Mouse (Mus musculus) neural tube, embryonic 14.5 days (tissue): ENCODE results near the gene Gm28048. TPM values are rescaled to one million over a fixed set of nuclear protein-coding genes. Genes with fewer than 3 reads are reported as not detected.
A peak's percentile ranks its signal among the peaks of the same experiment; 100 is the strongest.

Experiments used
- ATAC-seq: fragments of 200-750 bp; cut with Nextera tagmentation; 2 replicates; pipeline ENCODE4 v1.8.0; 2017; ENCODE audit warnings: low read depth, mild to moderate bottlenecking, moderate TSS enrichment, moderate library complexity
- H3K27ac ChIP-seq: fragments of 300-500 bp; sonication (generic); 2 replicates; pipeline ENCODE4 v1.5.1; 2014; ENCODE audit warnings: low read depth, mild to moderate bottlenecking, control low read depth, low read length, moderate library complexity, mixed read lengths
- H3K27me3 ChIP-seq: fragments of 300-500 bp; sonication (generic); 2 replicates; pipeline ENCODE4 v1.6.1; 2014; ENCODE audit warnings: low read length; ENCODE audit not compliant: control insufficient read depth, insufficient read depth
- H3K36me3 ChIP-seq: fragments of 300-500 bp; sonication (generic); 2 replicates; pipeline ENCODE4 v1.6.1; 2014; ENCODE audit warnings: low read length, mixed read lengths; ENCODE audit not compliant: control insufficient read depth, insufficient read depth
- H3K4me1 ChIP-seq: fragments of 300-500 bp; sonication (generic); 2 replicates; pipeline ENCODE4 v1.6.1; 2014; ENCODE audit warnings: low read length; ENCODE audit not compliant: control insufficient read depth, insufficient read depth
- H3K4me2 ChIP-seq: fragments of 300-500 bp; sonication (generic); 2 replicates; pipeline ENCODE4 v1.6.1; 2014; ENCODE audit warnings: mild to moderate bottlenecking, low read depth, low read length, control low read depth
- H3K4me3 ChIP-seq: fragments of 300-500 bp; sonication (generic); 2 replicates; pipeline ENCODE4 v1.5.1; 2014; ENCODE audit warnings: low read depth, low read length, control low read depth, mixed read lengths
- H3K9ac ChIP-seq: fragments of 300-500 bp; sonication (generic); replicated peaks from 2 replicates; pipeline ENCODE4 v1.6.1; 2014; ENCODE audit warnings: low read depth, mild to moderate bottlenecking, control low read depth, low read length, mixed read lengths
- H3K9me3 ChIP-seq: fragments of 300-500 bp; sonication (generic); 2 replicates; pipeline ENCODE4 v1.6.1; 2016; ENCODE audit warnings: low read length; ENCODE audit not compliant: control insufficient read depth
- WGBS: fragments of 180-500 bp; shearing (Covaris S2); extraction: QIAGEN DNeasy Blood & Tissue Kit; methylation state at CpG from one replicate; pipeline ENCODE4 v1.1.7; 2014; 5-methylcytosine and 5-hydroxymethylcytosine counted together
- polyA plus RNA-seq: library from polyadenylated mRNA; unstranded; fragments of >200 nt; fragmentation: Nextera tagmentation; extraction: Ambion mirVana; gene quantifications from 2 replicates; pipeline ENCODE4 v1.2.1, GENCODE M21; 2014

Gene Gm28048
- polyA plus RNA-seq, 1 experiment from 2014 or later = 1.7 TPM

GRCm38 (mm10) chr11:22809465-22810096, 172.3 kb downstream of the Gm28048 start:
- 83% methylated on average over 7 of the region's 7 CpGs for WGBS
- no peaks in the 10 kb centered on the region for H3K27me3 ChIP-seq
- no peak overlapping the region for H3K9ac ChIP-seq
- H3K9me3 ChIP-seq = no peaks in the 10 kb centered on the region
- no peaks in the 10 kb centered on the region for H3K36me3 ChIP-seq
- no peak overlapping the region for H3K27ac ChIP-seq
- no peak overlapping the region for H3K4me2 ChIP-seq
- no peaks in the 10 kb centered on the region for H3K4me1 ChIP-seq
- no peak overlapping the region for H3K4me3 ChIP-seq
- ATAC-seq = no peak

GRCm38 (mm10) chr11:22808040-22808439, 173.8 kb downstream of the Gm28048 start:
- Histone ChIP-seq H3K4me1 (no peaks in the 10 kb centered on the region), H3K4me2 (no peak overlapping the region), H3K27me3 (no peaks in the 10 kb centered on the region), H3K9ac (no peak overlapping the region), H3K36me3 (no peaks in the 10 kb centered on the region), H3K27ac (no peak overlapping the region), H3K4me3 (no peak overlapping the region), H3K9me3 (no peaks in the 10 kb centered on the region)
- ATAC-seq = no peak

GRCm38 (mm10) chr11:22805171-22805570, 176.7 kb downstream of the Gm28048 start:
- WGBS = 77% methylated on average over 1 of the region's 1 CpGs
- ATAC-seq = no peak

GRCm38 (mm10) chr11:22799987-22800424, 181.9 kb downstream of the Gm28048 start:
- no peak overlapping the region for H3K4me2 ChIP-seq
- no peaks in the 10 kb centered on the region for H3K4me1 ChIP-seq
- WGBS = 35% methylated on average over 9 of the region's 9 CpGs
- H3K9ac ChIP-seq = no peak overlapping the region
- H3K9me3 ChIP-seq = no peaks in the 10 kb centered on the region
- H3K36me3 ChIP-seq = no peaks in the 10 kb centered on the region
- H3K4me3 ChIP-seq = no peak overlapping the region
- no peaks in the 10 kb centered on the region for H3K27me3 ChIP-seq
- H3K27ac ChIP-seq = no peak overlapping the region
- ATAC-seq = 0 out of 2 replicates have a peak, but pooled peaks have one; percentile 31

More at GRCm38 (mm10) chr11:22805171-22805570, 176.7 kb downstream of the Gm28048 start:
- no peak overlapping the region for H3K27ac ChIP-seq
- H3K9me3 ChIP-seq = no peaks in the 10 kb centered on the region
- no peaks in the 10 kb centered on the region for H3K36me3 ChIP-seq
- no peak overlapping the region for H3K9ac ChIP-seq
- H3K4me2 ChIP-seq = no peak overlapping the region
- H3K4me3 ChIP-seq = no peak overlapping the region
- no peaks in the 10 kb centered on the region for H3K27me3 ChIP-seq
- H3K4me1 ChIP-seq = no peaks in the 10 kb centered on the region

GRCm38 (mm10) chr11:22798916-22799315, 183.0 kb downstream of the Gm28048 start:
- no peak for ATAC-seq
- H3K27ac ChIP-seq = no peak overlapping the region
- no peaks in the 10 kb centered on the region for H3K36me3 ChIP-seq
- no peaks in the 10 kb centered on the region for H3K27me3 ChIP-seq
- H3K4me3 ChIP-seq = no peak overlapping the region
- WGBS = 70% methylated on average over 5 of the region's 5 CpGs
- H3K9ac ChIP-seq = no peak overlapping the region
- H3K4me1 ChIP-seq = no peaks in the 10 kb centered on the region
- no peaks in the 10 kb centered on the region for H3K9me3 ChIP-seq
- H3K4me2 ChIP-seq = no peak overlapping the region

- Histone ChIP-seq H3K4me1 (no peaks in the 10 kb centered on the region), H3K36me3 (no peaks in the 10 kb centered on the region), H3K9ac (no peak overlapping the region), H3K27me3 (no peaks in the 10 kb centered on the region), H3K27ac (no peak overlapping the region), H3K4me2 (no peak overlapping the region), H3K4me3 (no peak overlapping the region), H3K9me3 (no peaks in the 10 kb centered on the region)
- WGBS = 84% methylated on average over 1 of the region's 1 CpGs
- ATAC-seq = no peak
Measured at GRCm38 (mm10) chr11:22794734-22795133, 187.2 kb downstream of the Gm28048 start.

- ATAC-seq = no peak
- Histone ChIP-seq H3K9me3 (no peaks in the 10 kb centered on the region), H3K27ac (no peak overlapping the region), H3K36me3 (no peaks in the 10 kb centered on the region), H3K4me2 (no peak overlapping the region), H3K9ac (no peak overlapping the region), H3K27me3 (no peaks in the 10 kb centered on the region), H3K4me1 (no peaks in the 10 kb centered on the region), H3K4me3 (no peak overlapping the region)
- whole genome bisulfite sequencing = 100% methylated on average over 1 of the region's 1 CpGs
Measured at GRCm38 (mm10) chr11:22793881-22794203, 188.0 kb downstream of the Gm28048 start.

- Histone ChIP-seq H3K36me3 (no peaks in the 10 kb centered on the region), H3K9ac (no peak overlapping the region), H3K4me1 (no peaks in the 10 kb centered on the region), H3K9me3 (no peaks in the 10 kb centered on the region), H3K27ac (no peak overlapping the region), H3K4me2 (no peak overlapping the region), H3K27me3 (no peaks in the 10 kb centered on the region), H3K4me3 (no peak overlapping the region)
- whole genome bisulfite sequencing = 89% methylated on average over 3 of the region's 3 CpGs
- ATAC-seq = no peak
Measured at GRCm38 (mm10) chr11:22793176-22793880, 188.6 kb downstream of the Gm28048 start.

GRCm38 (mm10) chr11:22792149-22792548, 189.7 kb downstream of the Gm28048 start:
- H3K4me1 ChIP-seq = no peaks in the 10 kb centered on the region
- no peaks in the 10 kb centered on the region for H3K9me3 ChIP-seq
- H3K9ac ChIP-seq = no peak overlapping the region
- no peak overlapping the region for H3K27ac ChIP-seq
- ATAC-seq = no peak
- no peaks in the 10 kb centered on the region for H3K36me3 ChIP-seq
- 87% methylated on average over 1 of the region's 1 CpGs for WGBS
- no peaks in the 10 kb centered on the region for H3K27me3 ChIP-seq
- no peak overlapping the region for H3K4me2 ChIP-seq
- no peak overlapping the region for H3K4me3 ChIP-seq
